Mouse (Mus musculus) hindbrain, embryonic 12.5 days (tissue): ENCODE measurements around the gene Ubxn2a. TPM values are rescaled to one million over a fixed set of nuclear protein-coding genes. Genes with fewer than 3 reads are reported as not detected.
A peak's percentile ranks its signal among the peaks of the same experiment; 100 is the strongest.

Source experiments
- ATAC-seq: fragments of 200-750 bp; cut with Nextera tagmentation; 2 replicates; pipeline ENCODE4 v1.8.0; 2017; ENCODE audit warnings: moderate TSS enrichment; ENCODE audit not compliant: low FRiP score
- H3K27ac ChIP-seq: fragments of 300-500 bp; sonication (generic); 2 replicates; pipeline ENCODE4 v1.5.1; 2016; ENCODE audit warnings: mild to moderate bottlenecking
- H3K27me3 ChIP-seq: fragments of 300-500 bp; sonication (generic); 2 replicates; pipeline ENCODE4 v1.6.1; 2016; ENCODE audit warnings: mild to moderate bottlenecking
- H3K36me3 ChIP-seq: fragments of 300-500 bp; sonication (generic); 2 replicates; pipeline ENCODE4 v1.6.1; 2016; ENCODE audit warnings: mild to moderate bottlenecking
- H3K4me1 ChIP-seq: fragments of 300-500 bp; sonication (generic); 2 replicates; pipeline ENCODE4 v1.6.1; 2016
- H3K4me2 ChIP-seq: fragments of 300-500 bp; sonication (generic); replicated peaks from 2 replicates; pipeline ENCODE4 v1.6.1; 2016; ENCODE audit warnings: mild to moderate bottlenecking
- H3K4me3 ChIP-seq: fragments of 300-500 bp; sonication (generic); 2 replicates; pipeline ENCODE4 v1.5.1; 2016; ENCODE audit warnings: mild to moderate bottlenecking
- H3K9ac ChIP-seq: fragments of 300-500 bp; sonication (generic); 2 replicates; pipeline ENCODE4 v1.6.1; 2016; ENCODE audit warnings: mild to moderate bottlenecking, moderate library complexity
- H3K9me3 ChIP-seq: fragments of 300-500 bp; sonication (generic); replicated peaks from 2 replicates; pipeline ENCODE4 v1.6.1; 2016; ENCODE audit warnings: mild to moderate bottlenecking
- WGBS: fragments of 180-500 bp; shearing (Covaris S2); methylation state at CpG from one replicate; pipeline ENCODE4 v1.1.7; 2016; 5-methylcytosine and 5-hydroxymethylcytosine counted together
- polyA plus RNA-seq: library from polyadenylated mRNA; unstranded; fragments of >200 nt; fragmentation: Nextera tagmentation; extraction: Ambion mirVana; gene quantifications from 2 replicates; pipeline ENCODE4 v1.2.1, GENCODE M21; 2016

Gene Ubxn2a
- polyA plus RNA-seq, 1 experiment from 2014 or later, result 36.0 TPM

- Histone ChIP-seq H3K4me1 (peaks cover 5% of the 10 kb centered on the region), H3K36me3 (peaks cover 5% of the 10 kb centered on the region), H3K9ac (peak within 1 kb of the TSS; percentile 28; the same call in 1 of the 2 replicates), H3K9me3 (no peaks in the 10 kb centered on the region), H3K27ac (no peak within 1 kb of the TSS), H3K4me2 (peak within 1 kb of the TSS; percentile 58), H3K27me3 (no peaks in the 10 kb centered on the region), H3K4me3 (peak within 1 kb of the TSS; percentile 32)
- 5% methylated on average over 24 of the region's 24 CpGs for WGBS
- peak; percentile 83 for ATAC-seq
Observed at GRCm38 (mm10) chr12:4874161-4874927, 33.2 kb downstream of the Ubxn2a start, which contains the start of gene Mfsd2b. Gene Mfsd2b, minus strand, starts transcription at chr12:4874359.

GRCm38 (mm10) chr12:4873531-4873930 lies 34.0 kb downstream of the Ubxn2a start:
- H3K27ac ChIP-seq, result no peak overlapping the region
- H3K27me3 ChIP-seq, result no peaks in the 10 kb centered on the region
- H3K4me1 ChIP-seq, result peaks cover 5% of the 10 kb centered on the region
- peak; percentile 41; the same call in 1 of the 2 replicates for ATAC-seq
- peak overlapping the region; percentile 32 for H3K4me3 ChIP-seq
- H3K9me3 ChIP-seq, result no peaks in the 10 kb centered on the region
- 74% methylated on average over 6 of the region's 6 CpGs for WGBS
- peak overlapping the region; percentile 58 for H3K4me2 ChIP-seq
- H3K36me3 ChIP-seq, result no peaks in the 10 kb centered on the region
- peak overlapping the region; percentile 28; the same call in 1 of the 2 replicates for H3K9ac ChIP-seq

GRCm38 (mm10) chr12:4872983-4873477 lies 34.5 kb downstream of the Ubxn2a start:
- Histone ChIP-seq H3K4me1 (peaks cover 5% of the 10 kb centered on the region), H3K27ac (no peak overlapping the region), H3K36me3 (no peaks in the 10 kb centered on the region), H3K27me3 (no peaks in the 10 kb centered on the region), H3K9ac (no peak overlapping the region), H3K9me3 (no peaks in the 10 kb centered on the region), H3K4me3 (no peak overlapping the region), H3K4me2 (no peak overlapping the region)
- WGBS, result 84% methylated on average over 5 of the region's 5 CpGs
- ATAC-seq, result no peak

- Histone ChIP-seq H3K4me1 (peaks cover 5% of the 10 kb centered on the region), H3K9ac (no peak overlapping the region), H3K9me3 (no peaks in the 10 kb centered on the region), H3K27me3 (no peaks in the 10 kb centered on the region), H3K27ac (no peak overlapping the region), H3K36me3 (no peaks in the 10 kb centered on the region), H3K4me2 (no peak overlapping the region), H3K4me3 (no peak overlapping the region)
- 62% methylated on average over 4 of the region's 4 CpGs for WGBS
- ATAC-seq, result no peak
Observed at GRCm38 (mm10) chr12:4872273-4872672, 35.2 kb downstream of the Ubxn2a start.

- Histone ChIP-seq H3K4me1 (peaks cover 5% of the 10 kb centered on the region), H3K4me2 (no peak overlapping the region), H3K27me3 (no peaks in the 10 kb centered on the region), H3K4me3 (no peak overlapping the region), H3K27ac (no peak overlapping the region), H3K36me3 (no peaks in the 10 kb centered on the region), H3K9me3 (no peaks in the 10 kb centered on the region), H3K9ac (no peak overlapping the region)
- ATAC-seq, result no peak
- 88% methylated on average over 5 of the region's 5 CpGs for WGBS
Observed at GRCm38 (mm10) chr12:4871260-4871659, 36.2 kb downstream of the Ubxn2a start.

- Histone ChIP-seq H3K4me3 (no peak overlapping the region), H3K4me1 (peaks cover 8% of the 10 kb centered on the region), H3K9ac (no peak overlapping the region), H3K27ac (no peak overlapping the region), H3K4me2 (no peak overlapping the region), H3K9me3 (no peaks in the 10 kb centered on the region), H3K36me3 (no peaks in the 10 kb centered on the region), H3K27me3 (no peaks in the 10 kb centered on the region)
- no peak for ATAC-seq
- 79% methylated on average over 8 of the region's 8 CpGs for WGBS
Observed at GRCm38 (mm10) chr12:4868924-4869323, 38.6 kb downstream of the Ubxn2a start.

- Histone ChIP-seq H3K9ac (no peak overlapping the region), H3K36me3 (no peaks in the 10 kb centered on the region)
- 0 out of 2 replicates have a peak, but pooled peaks have one; percentile 9 for ATAC-seq
Observed at GRCm38 (mm10) chr12:4864338-4864690, 43.2 kb downstream of the Ubxn2a start.

GRCm38 (mm10) chr12:4863654-4864337 lies 43.7 kb downstream of the Ubxn2a start:
- 81% methylated on average over 4 of the region's 4 CpGs for WGBS

More at GRCm38 (mm10) chr12:4864338-4864690, 43.2 kb downstream of the Ubxn2a start:
- peaks cover 13% of the 10 kb centered on the region for H3K4me1 ChIP-seq
- H3K27ac ChIP-seq, result peak overlapping the region; percentile 44
- H3K9me3 ChIP-seq, result no peaks in the 10 kb centered on the region
- no peak overlapping the region for H3K4me2 ChIP-seq
- no peaks in the 10 kb centered on the region for H3K27me3 ChIP-seq
- WGBS, result 73% methylated on average over 4 of the region's 4 CpGs
- H3K4me3 ChIP-seq, result no peak overlapping the region

GRCm38 (mm10) chr12:4862672-4863071 lies 44.8 kb downstream of the Ubxn2a start:
- Histone ChIP-seq H3K4me2 (no peak overlapping the region), H3K27me3 (no peaks in the 10 kb centered on the region), H3K9me3 (no peaks in the 10 kb centered on the region), H3K36me3 (0 out of 2 replicates have a peak, but pooled peaks cover 3% of the 10 kb centered on the region), H3K9ac (no peak overlapping the region), H3K27ac (no peak overlapping the region), H3K4me1 (peaks cover 14% of the 10 kb centered on the region), H3K4me3 (no peak overlapping the region)
- WGBS, result 89% methylated on average over 4 of the region's 4 CpGs
- no peak for ATAC-seq

More at GRCm38 (mm10) chr12:4863654-4864337, 43.7 kb downstream of the Ubxn2a start:
- Histone ChIP-seq H3K9me3 (no peaks in the 10 kb centered on the region), H3K4me2 (no peak overlapping the region), H3K27me3 (no peaks in the 10 kb centered on the region), H3K36me3 (no peaks in the 10 kb centered on the region), H3K27ac (peak overlapping the region; percentile 44), H3K9ac (no peak overlapping the region), H3K4me1 (peaks cover 14% of the 10 kb centered on the region), H3K4me3 (no peak overlapping the region)
- no peak for ATAC-seq

- peak; percentile 85 for ATAC-seq
- Histone ChIP-seq H3K27me3 (no peaks in the 10 kb centered on the region), H3K36me3 (peaks cover 17% of the 10 kb centered on the region; the same call in 1 of the 2 replicates), H3K4me1 (peaks cover 11% of the 10 kb centered on the region), H3K9ac (no peak overlapping the region), H3K4me3 (no peak overlapping the region), H3K9me3 (no peaks in the 10 kb centered on the region), H3K27ac (peak overlapping the region; percentile 74), H3K4me2 (no peak overlapping the region)
- 33% methylated on average over 11 of the region's 11 CpGs for WGBS
Observed at GRCm38 (mm10) chr12:4859241-4859914, 48.1 kb downstream of the Ubxn2a start.

- Histone ChIP-seq H3K4me3 (no peak overlapping the region), H3K36me3 (peaks cover 19% of the 10 kb centered on the region; the same call in 1 of the 2 replicates), H3K27me3 (no peaks in the 10 kb centered on the region), H3K9me3 (no peaks in the 10 kb centered on the region), H3K4me2 (no peak overlapping the region), H3K27ac (no peak overlapping the region), H3K9ac (no peak overlapping the region), H3K4me1 (peaks cover 7% of the 10 kb centered on the region)
- no peak for ATAC-seq
- WGBS, result 96% methylated on average over 2 of the region's 2 CpGs
Observed at GRCm38 (mm10) chr12:4856834-4857233, 50.7 kb downstream of the Ubxn2a start.

GRCm38 (mm10) chr12:4856160-4856559 lies 51.3 kb downstream of the Ubxn2a start:
- Histone ChIP-seq H3K27me3 (no peaks in the 10 kb centered on the region), H3K4me3 (no peak overlapping the region), H3K9me3 (no peaks in the 10 kb centered on the region), H3K9ac (no peak overlapping the region), H3K27ac (no peak overlapping the region), H3K4me1 (peaks cover 7% of the 10 kb centered on the region), H3K36me3 (peaks cover 23% of the 10 kb centered on the region; the same call in 1 of the 2 replicates), H3K4me2 (no peak overlapping the region)
- ATAC-seq, result no peak
- 98% methylated on average over 5 of the region's 5 CpGs for WGBS
